Mouse (Mus musculus) midbrain, postnatal 0 days (tissue): ENCODE data around the gene Twf1. TPM values are rescaled to one million over a fixed set of nuclear protein-coding genes. Genes with fewer than 3 reads are reported as not detected.

Source experiments
- ATAC-seq: fragments of 200-750 bp; cut with Nextera tagmentation; 2 replicates; pipeline ENCODE4 v1.8.0; 2017; ENCODE audit warnings: moderate number of reproducible peaks, mild to moderate bottlenecking, moderate TSS enrichment, moderate library complexity; ENCODE audit not compliant: low FRiP score
- DNase-seq: peaks from one replicate; pipeline ENCODE4 v3.0.0-alpha.2; 2015; ENCODE audit warnings: low spot score
- H3K27ac ChIP-seq: fragments of 300-500 bp; sonication (generic); 2 replicates; pipeline ENCODE4 v1.5.1; 2014; ENCODE audit warnings: low read depth, mild to moderate bottlenecking, low read length, mixed read lengths
- H3K27me3 ChIP-seq: fragments of 300-500 bp; sonication (generic); 2 replicates; pipeline ENCODE4 v1.6.1; 2014; ENCODE audit warnings: low read length, control low read depth, mixed read lengths; ENCODE audit not compliant: insufficient read depth
- H3K36me3 ChIP-seq: fragments of 300-500 bp; sonication (generic); 2 replicates; pipeline ENCODE4 v1.6.1; 2014; ENCODE audit warnings: low read length, control low read depth, mixed read lengths; ENCODE audit not compliant: insufficient read depth
- H3K4me1 ChIP-seq: fragments of 300-500 bp; sonication (generic); 2 replicates; pipeline ENCODE4 v1.6.1; 2014; ENCODE audit warnings: mild to moderate bottlenecking, control low read depth, antibody characterized with exemption, low read length, mixed read lengths; ENCODE audit not compliant: insufficient read depth
- H3K4me2 ChIP-seq: fragments of 300-500 bp; sonication (generic); 2 replicates; pipeline ENCODE4 v1.6.1; 2014; ENCODE audit warnings: low read depth, mild to moderate bottlenecking, low read length, mixed read lengths; ENCODE audit not compliant: poor library complexity, severe bottlenecking
- H3K4me3 ChIP-seq: fragments of 300-500 bp; sonication (generic); 2 replicates; pipeline ENCODE4 v1.5.1; 2014; ENCODE audit warnings: low read depth, mild to moderate bottlenecking, low read length, moderate library complexity
- H3K9ac ChIP-seq: fragments of 300-500 bp; sonication (generic); replicated peaks from 2 replicates; pipeline ENCODE4 v1.6.1; 2014; ENCODE audit warnings: mild to moderate bottlenecking, low read length, moderate library complexity, mixed read lengths; ENCODE audit not compliant: poor library complexity, severe bottlenecking
- H3K9me3 ChIP-seq: fragments of 300-500 bp; sonication (generic); 2 replicates; pipeline ENCODE4 v1.6.1; 2016; ENCODE audit warnings: low read length, control low read depth
- CTCF ChIP-seq: IDR thresholded peaks from 2 replicates; pipeline ENCODE4 v1.5.1; 2016; ENCODE audit warnings: antibody characterized with exemption, mild to moderate bottlenecking
- WGBS: fragments of 180-500 bp; shearing (Covaris S2); extraction: QIAGEN DNeasy Blood & Tissue Kit; methylation state at CpG from one replicate; pipeline ENCODE4 v1.1.7; 2014; 5-methylcytosine and 5-hydroxymethylcytosine counted together
- polyA plus RNA-seq: library from polyadenylated mRNA; unstranded; fragments of >200 nt; fragmentation: Nextera tagmentation; extraction: Ambion mirVana; gene quantifications from 2 replicates; pipeline ENCODE4 v1.2.1, GENCODE M21; 2015
- total RNA-seq: library from RNA; depleted of rRNA; stranded (reverse); fragments of >200 nt; gene quantifications from 2 replicates; pipeline ENCODE4 v1.2.3, GENCODE M21; 2014

Twf1 gene
- total and polyA plus RNA-seq, 2 experiments from 2014 or later = 35.3 to 65.6 TPM

- DNase-seq (no peak), ATAC-seq (peak; percentile 90)
- H3K9ac ChIP-seq = peak within 1 kb of the TSS; percentile 95
- H3K27me3 ChIP-seq = no peaks in the 10 kb centered on the region
- H3K36me3 ChIP-seq = no peaks in the 10 kb centered on the region
- H3K27ac ChIP-seq = peak within 1 kb of the TSS; percentile 70
- 2% methylated on average over 67 of the region's 96 CpGs for WGBS
- H3K4me2 ChIP-seq = peak within 1 kb of the TSS; percentile 92
- 0 out of 2 replicates have a peak, but pooled peaks cover 3% of the 10 kb centered on the region for H3K4me1 ChIP-seq
- no peak for TF ChIP-seq CTCF
- no peaks in the 10 kb centered on the region for H3K9me3 ChIP-seq
- H3K4me3 ChIP-seq = peak within 1 kb of the TSS; percentile 71
Observed at GRCm38 (mm10) chr15:94628830-94629601, 39.3 kb upstream of the Twf1 start, which contains the start of gene Tmem117. Gene Tmem117 (plus strand): TSS chr15:94629232.

- peak overlapping the region; percentile 92 for H3K4me2 ChIP-seq
- no peaks in the 10 kb centered on the region for H3K27me3 ChIP-seq
- no peak; the same call in 1 of the 2 replicates for ATAC-seq
- no peaks in the 10 kb centered on the region for H3K9me3 ChIP-seq
- no peak for TF ChIP-seq CTCF
- H3K27ac ChIP-seq = no peak overlapping the region; the same call in 1 of the 2 replicates
- 0 out of 2 replicates have a peak, but pooled peaks cover 3% of the 10 kb centered on the region for H3K4me1 ChIP-seq
- H3K4me3 ChIP-seq = peak overlapping the region; percentile 71
- WGBS = 46% methylated on average over 2 of the region's 2 CpGs
- DNase-seq = no peak
- H3K36me3 ChIP-seq = no peaks in the 10 kb centered on the region
- peak overlapping the region; percentile 95 for H3K9ac ChIP-seq
Observed at GRCm38 (mm10) chr15:94628463-94628829, 38.8 kb upstream of the Twf1 start.

GRCm38 (mm10) chr15:94620909-94621308 is 31.2 kb upstream of the Twf1 start:
- no peaks in the 10 kb centered on the region for H3K4me1 ChIP-seq

GRCm38 (mm10) chr15:94616036-94616435 is 26.3 kb upstream of the Twf1 start:
- TF ChIP-seq CTCF = no peak

More at GRCm38 (mm10) chr15:94620909-94621308, 31.2 kb upstream of the Twf1 start:
- H3K27me3 ChIP-seq = no peaks in the 10 kb centered on the region
- H3K9ac ChIP-seq = no peak overlapping the region
- no peaks in the 10 kb centered on the region for H3K9me3 ChIP-seq
- DNase-seq = no peak
- ATAC-seq = no peak
- no peaks in the 10 kb centered on the region for H3K36me3 ChIP-seq
- no peak overlapping the region for H3K4me2 ChIP-seq
- H3K27ac ChIP-seq = no peak overlapping the region
- H3K4me3 ChIP-seq = no peak overlapping the region
- no peak for TF ChIP-seq CTCF

GRCm38 (mm10) chr15:94607768-94608167 is 18.1 kb upstream of the Twf1 start:
- H3K4me2 ChIP-seq = no peak overlapping the region
- 95% methylated on average over 8 of the region's 8 CpGs for WGBS
- no peaks in the 10 kb centered on the region for H3K36me3 ChIP-seq
- H3K9me3 ChIP-seq = no peaks in the 10 kb centered on the region
- no peak for TF ChIP-seq CTCF
- no peak for DNase-seq
- no peak overlapping the region for H3K27ac ChIP-seq
- no peak for ATAC-seq
- H3K9ac ChIP-seq = no peak overlapping the region
- no peaks in the 10 kb centered on the region for H3K27me3 ChIP-seq
- no peaks in the 10 kb centered on the region for H3K4me1 ChIP-seq
- no peak overlapping the region for H3K4me3 ChIP-seq

More at GRCm38 (mm10) chr15:94616036-94616435, 26.3 kb upstream of the Twf1 start:
- H3K36me3 ChIP-seq = no peaks in the 10 kb centered on the region
- H3K27me3 ChIP-seq = no peaks in the 10 kb centered on the region
- no peak overlapping the region for H3K27ac ChIP-seq
- no peaks in the 10 kb centered on the region for H3K4me1 ChIP-seq
- DNase-seq (no peak), ATAC-seq (no peak)
- no peak overlapping the region for H3K4me3 ChIP-seq
- WGBS = 94% methylated on average over 11 of the region's 11 CpGs
- no peak overlapping the region for H3K9ac ChIP-seq
- no peak overlapping the region for H3K4me2 ChIP-seq
- H3K9me3 ChIP-seq = no peaks in the 10 kb centered on the region

- TF ChIP-seq CTCF = no peak
- Histone ChIP-seq H3K9me3 (no peaks in the 10 kb centered on the region), H3K4me3 (no peak overlapping the region), H3K27me3 (no peaks in the 10 kb centered on the region), H3K9ac (no peak overlapping the region), H3K4me1 (no peaks in the 10 kb centered on the region), H3K27ac (no peak overlapping the region), H3K36me3 (no peaks in the 10 kb centered on the region), H3K4me2 (no peak overlapping the region)
- 80% methylated on average over 3 of the region's 3 CpGs for WGBS
- ATAC-seq (no peak), DNase-seq (no peak)
Observed at GRCm38 (mm10) chr15:94602441-94602840, 12.8 kb upstream of the Twf1 start.
